Mouse (Mus musculus): Measurements from ENCODE around the gene Xxylt1.

DNA sequence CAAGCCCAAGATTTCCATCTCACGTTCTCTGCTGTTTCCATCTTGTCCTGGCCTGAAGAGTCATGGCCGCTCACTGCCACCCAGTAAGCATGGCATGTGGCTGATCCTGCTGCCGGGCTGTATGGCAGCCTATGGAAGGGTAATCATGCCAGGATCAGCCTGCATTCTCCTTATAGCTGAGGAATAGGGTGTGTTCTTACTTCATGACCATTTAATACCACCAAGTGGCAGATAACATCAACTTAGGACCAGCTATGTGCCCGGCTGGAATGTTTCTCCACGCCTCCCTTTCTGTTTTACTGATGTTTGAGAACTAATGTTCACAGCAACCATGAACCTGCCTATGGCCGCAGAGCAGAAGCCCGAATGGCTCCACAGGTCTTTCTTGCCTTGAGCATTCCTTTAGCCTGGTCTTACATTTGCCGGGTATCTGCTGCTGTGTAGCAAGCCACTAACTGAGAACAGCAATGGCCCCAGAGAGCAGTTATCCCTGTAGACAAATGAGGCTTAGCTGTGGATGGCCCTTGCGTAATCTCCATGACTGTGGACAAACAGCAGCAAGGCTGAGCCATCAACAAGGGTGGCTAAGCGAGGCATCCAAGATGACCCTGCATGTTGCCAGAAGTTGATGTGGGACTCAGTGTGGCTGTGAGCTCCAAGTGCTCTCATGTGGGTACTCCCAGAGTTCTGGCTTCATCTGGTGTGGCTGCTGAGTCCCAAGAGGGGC is 63.4 kb downstream of the Xxylt1 start:
- TF ChIP-seq CTCF (IDR thresholded peaks at IDR 0.05; ENCODE audit: extremely low read depth, insufficient read depth, insufficient read length, insufficient replicate concordance) (no peak), POLR2A (IDR thresholded peaks at IDR 0.05; ENCODE audit: low read depth, low read length) (no peak)

Measured in spleen, adult 2 months (tissue).